Mouse (Mus musculus) bone marrow macrophage, adult 2 months (primary cell): Measurements from ENCODE around the gene Ndrg4. TPM values are rescaled to one million over a fixed set of nuclear protein-coding genes. Genes with fewer than 3 reads are reported as not detected.
"Not testable (repeated sequence)": the region's sequence is repeated elsewhere in the genome, so short reads cannot be mapped to it uniquely, and the experiment has no call there.

Experiments used
- H3K27ac ChIP-seq: 2 replicates; pipeline ENCODE4 v1.5.1; 2012; ENCODE audit warnings: low read depth, low read length; ENCODE audit not compliant: insufficient read depth
- H3K4me1 ChIP-seq: 2 replicates; pipeline ENCODE4 v1.6.1; 2012; ENCODE audit warnings: low read length; ENCODE audit not compliant: control insufficient read depth, insufficient read depth
- H3K4me3 ChIP-seq: 2 replicates; pipeline ENCODE4 v1.5.1; 2012; ENCODE audit warnings: mild to moderate bottlenecking, low read length, moderate library complexity; ENCODE audit not compliant: insufficient read depth
- CTCF ChIP-seq: IDR thresholded peaks from 2 replicates; pipeline ENCODE4 v1.5.1; 2012; ENCODE audit warnings: low read depth, mild to moderate bottlenecking, low read length, moderate library complexity
- POLR2A ChIP-seq: IDR thresholded peaks from 2 replicates; pipeline ENCODE4 v1.6.1; 2012; ENCODE audit warnings: mild to moderate bottlenecking, low read depth, low read length, borderline replicate concordance
- polyA plus RNA-seq: library from polyadenylated mRNA; stranded (reverse); fragments of >200 nt; gene quantifications from 2 replicates; pipeline ENCODE4 v1.2.4, GENCODE M21; 2012; ENCODE audit not compliant: missing spikeins, insufficient read depth, insufficient read length

Ndrg4 gene
- polyA plus RNA-seq, 1 experiment = 1.0 TPM

DNA sequence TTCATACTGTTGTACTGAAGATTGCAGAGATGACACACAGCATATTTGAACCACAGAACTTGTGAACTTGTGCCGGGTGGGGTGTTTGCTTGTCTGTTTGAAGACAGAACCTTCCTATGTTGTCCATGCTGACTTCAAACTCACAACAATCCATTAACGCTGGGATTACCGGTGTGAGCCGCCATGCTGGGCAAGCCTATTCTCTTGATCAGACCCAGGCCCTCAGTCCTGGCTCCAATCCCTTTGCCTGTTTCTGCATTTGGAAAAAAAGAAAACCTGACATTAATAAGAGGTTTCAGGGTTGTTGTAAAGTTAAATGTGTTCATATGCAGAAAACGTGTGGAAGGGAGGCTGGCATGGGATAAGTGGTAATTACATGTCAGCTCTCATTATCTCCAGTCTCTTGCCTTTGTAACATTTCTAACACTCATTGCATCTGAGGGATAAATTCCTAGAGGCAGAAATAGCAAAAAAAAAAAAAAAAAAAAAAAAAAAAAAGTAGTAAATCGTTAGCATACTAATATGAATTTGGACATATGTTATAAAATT, 16.4 kb upstream of the Ndrg4 start:
- no peak for TF ChIP-seq POLR2A
- TF ChIP-seq CTCF = no peak
- Histone ChIP-seq H3K4me3 (no peak overlapping the region), H3K27ac (no peak overlapping the region), H3K4me1 (peaks cover 8% of the 10 kb centered on the region)

DNA sequence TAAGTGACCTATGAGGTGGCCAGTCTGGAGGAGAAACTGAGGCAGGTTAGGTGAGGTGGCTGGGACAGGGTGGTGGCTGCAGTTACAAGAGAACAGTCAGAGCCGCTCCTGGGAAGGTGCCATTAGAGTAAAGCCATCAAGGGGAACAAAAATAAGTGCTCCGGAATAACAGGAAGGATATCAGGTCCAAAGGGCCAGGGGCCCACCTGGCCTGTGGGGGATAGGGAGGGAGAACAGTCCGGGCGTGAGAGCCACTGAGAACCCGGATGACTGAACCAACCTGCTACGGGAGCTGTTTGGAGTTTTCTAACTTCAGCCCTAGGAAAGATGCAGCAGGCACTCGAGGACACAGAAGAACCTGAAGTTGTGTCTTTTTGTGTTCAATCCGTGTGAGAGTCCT, 15.7 kb upstream of the Ndrg4 start:
- H3K4me1 ChIP-seq = peaks cover 8% of the 10 kb centered on the region
- no peak overlapping the region for H3K27ac ChIP-seq
- no peak overlapping the region for H3K4me3 ChIP-seq
- TF ChIP-seq CTCF (no peak), POLR2A (no peak)

DNA sequence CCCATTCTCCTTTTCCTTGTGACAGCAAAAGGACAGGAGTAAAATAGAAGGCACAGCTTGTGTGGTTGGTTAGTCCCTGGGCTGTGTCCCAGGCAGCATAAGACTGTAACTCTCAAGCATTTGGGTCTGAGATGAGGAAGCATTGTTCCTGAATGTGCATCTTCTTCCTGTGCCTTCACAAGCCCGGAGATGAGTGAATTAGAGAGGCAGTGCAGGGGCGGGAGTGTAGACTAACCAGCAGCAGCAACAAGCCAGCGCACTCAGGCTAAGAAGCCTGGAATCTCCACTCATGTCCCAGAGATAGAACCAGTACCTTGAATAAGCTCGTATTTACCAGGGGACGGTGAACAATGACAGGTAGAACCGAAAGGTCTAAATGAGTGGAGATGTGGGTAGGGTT, 15.2 kb upstream of the Ndrg4 start:
- no peak overlapping the region for H3K27ac ChIP-seq
- H3K4me3 ChIP-seq = no peak overlapping the region
- TF ChIP-seq POLR2A = no peak
- no peak for TF ChIP-seq CTCF
- H3K4me1 ChIP-seq = peaks cover 5% of the 10 kb centered on the region

DNA sequence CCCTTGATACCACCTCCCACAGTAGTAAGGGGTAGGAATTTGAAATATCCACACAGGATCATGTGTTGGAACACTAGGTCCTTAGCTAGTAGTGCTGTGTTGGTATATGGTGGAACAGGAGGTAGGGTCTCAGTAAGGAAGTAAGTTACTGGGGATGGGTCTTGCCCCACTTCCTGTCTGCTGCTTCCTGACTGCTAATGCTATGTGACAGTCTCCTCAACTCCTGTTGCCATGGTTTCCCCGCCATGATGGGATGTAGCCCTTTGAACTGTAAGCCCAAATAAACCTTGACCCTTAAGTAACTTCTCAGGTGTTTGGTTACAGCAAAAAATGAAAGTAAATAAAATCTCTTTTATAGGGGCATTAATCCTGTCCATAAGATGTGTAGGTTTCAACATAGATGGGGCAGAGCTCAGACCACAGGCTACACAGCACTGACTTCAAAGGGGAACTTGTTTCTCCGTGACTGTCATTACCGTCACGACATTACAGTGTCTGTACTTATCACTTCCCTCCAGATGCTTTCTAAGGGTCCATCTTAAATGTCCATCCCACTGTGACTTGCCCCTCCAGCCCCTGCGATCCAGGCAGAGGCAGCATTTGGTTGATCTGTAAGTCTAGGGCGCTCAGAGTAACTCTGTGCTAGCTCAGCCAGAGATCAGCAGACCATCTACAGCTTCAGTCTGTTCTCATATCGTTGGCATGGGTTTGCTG, 13.7 kb upstream of the Ndrg4 start:
- Histone ChIP-seq H3K4me3 (no peak overlapping the region), H3K4me1 (peaks cover 4% of the 10 kb centered on the region), H3K27ac (no peak overlapping the region)
- TF ChIP-seq POLR2A = no peak
- no peak for TF ChIP-seq CTCF

DNA sequence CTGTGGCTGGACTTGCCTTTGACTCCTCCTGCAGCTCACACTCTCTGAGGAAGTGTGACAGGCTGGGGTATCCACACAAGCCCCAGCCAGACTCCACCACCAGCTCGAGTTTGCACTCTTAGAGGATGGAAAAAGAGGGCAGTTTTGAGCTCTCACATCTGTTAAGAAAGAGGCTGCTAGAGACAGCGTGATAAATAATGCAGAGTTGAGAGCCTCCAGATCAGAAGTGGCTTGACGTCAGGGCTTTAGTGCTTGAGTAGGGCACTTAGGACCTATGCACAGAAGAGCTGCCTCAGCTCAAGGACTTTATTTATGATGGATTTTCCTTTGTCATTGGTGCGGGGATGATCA, 13.2 kb upstream of the Ndrg4 start:
- H3K4me3 ChIP-seq = no peak overlapping the region
- no peak overlapping the region for H3K27ac ChIP-seq
- peaks cover 4% of the 10 kb centered on the region for H3K4me1 ChIP-seq
- no peak for TF ChIP-seq CTCF
- no peak for TF ChIP-seq POLR2A

DNA sequence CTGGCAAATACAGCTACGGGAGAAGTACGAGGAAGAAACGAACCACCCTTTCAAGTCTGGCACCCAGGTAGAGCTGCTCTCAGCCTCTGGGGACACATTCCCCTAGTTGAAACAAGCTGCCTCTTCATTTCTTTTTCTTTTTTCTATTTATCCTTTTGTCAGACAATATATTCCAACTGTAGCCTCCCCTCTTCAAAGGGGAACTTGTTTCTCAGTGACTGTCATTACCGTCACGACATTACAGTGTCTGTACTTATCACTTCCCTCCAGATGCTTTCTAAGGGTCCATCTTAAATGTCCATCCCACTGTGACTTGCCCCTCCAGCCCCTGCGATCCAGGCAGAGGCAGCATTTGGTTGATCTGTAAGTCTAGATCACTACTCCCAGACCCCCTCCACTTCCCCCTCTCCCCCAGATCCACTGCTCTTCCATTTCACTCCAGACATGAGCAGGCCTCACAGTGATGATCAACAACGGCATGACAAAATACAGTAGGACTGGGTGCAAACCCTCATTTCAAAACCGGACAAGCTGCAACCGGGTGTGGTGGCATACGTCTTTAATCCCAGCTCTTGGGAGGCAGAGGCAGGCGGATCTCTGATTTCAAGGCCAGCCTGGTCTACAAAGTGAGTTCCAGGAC, 10.8 kb upstream of the Ndrg4 start:
- peaks cover 10% of the 10 kb centered on the region for H3K4me1 ChIP-seq
- H3K4me3 ChIP-seq, H3K27ac ChIP-seq: not testable (repeated sequence)

DNA sequence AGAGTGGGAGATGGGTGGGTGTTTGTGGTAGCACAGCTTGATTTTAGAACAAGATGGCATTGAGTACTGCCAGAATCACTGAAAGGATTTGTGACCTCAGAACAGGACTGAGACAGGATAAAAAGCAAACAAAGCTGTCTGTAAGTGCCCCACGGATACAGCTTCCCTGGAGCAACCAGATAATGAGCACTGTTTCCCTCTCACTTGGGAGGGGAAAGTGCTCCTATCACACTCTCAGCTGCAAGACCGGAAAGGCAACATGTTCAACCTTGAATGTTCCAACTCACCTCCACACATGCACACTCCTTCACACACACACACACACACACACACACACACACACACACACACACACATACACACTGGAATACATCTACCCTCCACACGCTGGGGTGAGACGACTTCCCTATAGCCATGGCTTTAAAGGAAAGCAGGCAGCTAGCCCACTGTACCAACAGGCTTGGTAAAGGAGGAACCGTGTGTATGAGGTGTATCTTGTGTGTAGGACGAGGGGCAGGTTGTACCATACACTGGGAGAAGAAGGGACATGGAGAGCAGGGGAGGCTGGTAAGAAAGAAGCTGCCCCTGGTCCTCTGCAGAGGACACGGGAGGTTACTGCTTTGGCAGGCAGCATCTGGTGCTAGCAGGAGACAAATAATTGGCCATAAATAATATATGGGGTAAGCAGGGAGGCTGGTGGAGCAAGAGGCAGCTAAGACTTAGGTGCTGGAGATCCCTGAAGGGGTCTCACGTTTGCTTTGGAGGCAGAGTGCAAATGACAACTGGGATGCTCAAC, 8.4 kb upstream of the Ndrg4 start:
- no peak overlapping the region for H3K27ac ChIP-seq
- TF ChIP-seq POLR2A (no peak), CTCF (no peak)
- H3K4me3 ChIP-seq = no peak overlapping the region
- H3K4me1 ChIP-seq = peaks cover 17% of the 10 kb centered on the region

DNA sequence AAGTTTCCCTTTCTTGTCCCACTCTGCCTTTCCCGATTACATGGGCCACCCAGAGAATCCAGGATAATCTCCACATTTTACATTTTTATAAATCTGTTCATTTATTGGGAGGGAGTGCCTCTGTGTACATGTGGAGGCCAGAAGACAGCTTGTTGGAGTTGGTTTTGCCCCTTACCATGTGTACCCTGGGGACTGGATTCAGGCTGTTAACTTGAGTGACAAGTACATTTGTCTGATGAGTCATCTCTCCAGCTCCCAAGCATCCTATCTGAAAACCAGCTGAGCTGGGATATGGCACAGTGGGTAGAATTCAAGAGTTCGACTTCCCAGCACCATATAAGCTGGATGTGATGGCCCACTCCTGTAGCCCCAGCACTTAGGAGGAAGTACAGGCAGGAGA, 6.8 kb upstream of the Ndrg4 start:
- Histone ChIP-seq H3K4me1 (peaks cover 25% of the 10 kb centered on the region), H3K27ac (no peak overlapping the region), H3K4me3 (no peak overlapping the region)
- TF ChIP-seq POLR2A = no peak
- TF ChIP-seq CTCF = no peak

DNA sequence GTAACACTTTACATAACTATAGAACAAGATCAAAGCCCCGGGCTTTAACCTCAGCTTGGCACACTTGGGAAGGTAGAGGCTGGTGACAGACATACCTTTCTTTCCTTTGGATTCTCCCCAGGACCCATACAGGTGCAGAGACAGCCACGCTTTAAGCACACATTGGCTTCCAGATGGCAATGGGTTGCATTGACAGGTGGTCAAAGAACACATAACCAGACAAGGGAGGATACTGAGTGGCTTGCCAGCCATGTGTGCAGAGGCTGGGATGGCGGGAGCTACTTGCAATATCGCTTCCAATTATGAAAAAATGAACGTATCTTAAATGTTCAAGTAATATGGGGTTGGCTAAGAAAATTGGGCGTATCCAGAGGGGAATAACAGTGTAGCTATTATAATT, 4.9 kb upstream of the Ndrg4 start:
- Histone ChIP-seq H3K27ac (no peak overlapping the region), H3K4me1 (peaks cover 25% of the 10 kb centered on the region), H3K4me3 (no peak overlapping the region)
- no peak for TF ChIP-seq CTCF
- no peak for TF ChIP-seq POLR2A

DNA sequence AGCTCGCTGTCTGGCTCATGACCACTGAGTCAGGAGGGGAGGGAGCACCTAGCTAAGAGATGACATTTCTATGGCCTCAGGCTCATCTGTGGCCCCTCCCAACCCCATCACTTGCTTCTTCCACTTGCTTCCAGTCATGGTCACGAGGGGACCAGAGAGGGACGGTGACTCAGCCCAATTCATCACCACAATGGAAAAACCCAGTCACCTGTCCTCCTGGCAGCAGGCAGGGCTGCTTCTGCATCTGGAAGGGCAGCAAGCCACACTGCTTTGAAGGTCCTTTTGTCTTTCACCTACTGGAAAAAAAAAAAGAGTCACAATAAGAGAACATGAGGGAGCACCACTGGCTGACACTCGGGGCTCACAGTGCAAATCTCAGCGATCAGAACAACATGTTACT, 4.0 kb upstream of the Ndrg4 start:
- Histone ChIP-seq H3K4me3 (no peak overlapping the region), H3K4me1 (peaks cover 25% of the 10 kb centered on the region), H3K27ac (no peak overlapping the region)
- no peak for TF ChIP-seq POLR2A
- no peak for TF ChIP-seq CTCF
